Mouse (Mus musculus) A20 (cell line): ENCODE data around the gene Unc93a.
"Not testable (repeated sequence)": the region's sequence is repeated elsewhere in the genome, so short reads cannot be mapped to it uniquely, and the experiment has no call there.

Experiments
- DNase-seq: peaks from one replicate; pipeline ENCODE4 v3.0.0-alpha.2; 2011; ENCODE audit warnings: low read depth, low spot score

Unc93a gene

GRCm38 (mm10) chr17:13069227-13069626 is 62.4 kb downstream of the Unc93a start:
- not testable (repeated sequence) for DNase-seq

- DNase-seq: not testable (repeated sequence)
Measured at GRCm38 (mm10) chr17:13067864-13068385, 63.7 kb downstream of the Unc93a start.

GRCm38 (mm10) chr17:13062882-13063281 is 68.7 kb downstream of the Unc93a start:
- not testable (repeated sequence) for DNase-seq

GRCm38 (mm10) chr17:13060804-13061203 is 70.8 kb downstream of the Unc93a start, which contains the start of gene Tcp10b:
Tcp10b (plus strand) TSS chr17:13061104.
- DNase-seq: not testable (repeated sequence)
